Mouse (Mus musculus): ENCODE measurements at regions not wholly inside any gene's neighbourhood (a gene's known extent, or its start where the extent isn't known, plus 50 kb on each side); places are given as distances from the start of the nearest gene placed in this dataset.

- TF ChIP-seq CTCF (IDR thresholded peaks at IDR 0.05; ENCODE audit: low read depth, low read length): no peak
- TF ChIP-seq POLR2A (IDR thresholded peaks at IDR 0.05; ENCODE audit: insufficient read depth, low read length): no peak
Observed at GRCm38 (mm10) chr3:137810123-137810522, 54.2 kb upstream of the H2afz start.

Measured in ES-Bruce4 (cell line).